Mouse (Mus musculus) spleen, postnatal 36 days (tissue): ENCODE data around the gene Prkcsh.

Experiments
- DNase-seq, 2 experiments: peaks; one replicate each; pipeline ENCODE4 v3.0.0; 2022; ENCODE audit warnings: low spot score in 2 of 2, mixed read lengths in 1 of 2

The Prkcsh gene

DNA sequence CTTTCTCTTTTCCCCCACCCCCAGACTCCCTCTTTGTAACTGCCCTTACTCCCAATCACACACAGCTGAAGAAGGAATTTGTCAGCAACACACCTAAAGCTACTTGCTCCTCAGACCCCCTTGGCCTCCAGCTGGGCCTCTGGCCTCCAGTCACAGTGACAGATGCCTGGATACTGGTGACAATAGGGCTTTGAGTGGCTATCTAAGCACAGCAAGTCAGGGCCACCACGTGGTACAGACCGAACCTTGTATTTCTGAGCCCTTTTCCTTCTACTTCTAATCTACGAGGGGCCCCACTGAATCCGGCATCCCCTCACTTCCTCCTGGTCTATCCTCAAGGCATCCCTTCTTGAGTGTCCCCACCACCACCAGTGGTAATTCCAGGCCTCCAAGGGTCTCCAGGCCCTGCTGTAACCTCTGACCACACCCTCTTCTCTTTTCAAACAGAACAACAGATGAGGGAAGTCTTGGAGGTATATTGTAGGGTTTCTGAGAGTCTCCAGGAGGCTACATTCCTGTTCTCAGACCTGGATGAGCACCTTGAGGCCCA is 47.2 kb downstream of the Prkcsh start:
- DNase-seq, result no peak

GRCm38 (mm10) chr9:22050351-22050889 is 47.8 kb downstream of the Prkcsh start:
- DNase-seq, result peak in 1 of 2 experiments; percentile 37

- no peak for DNase-seq
These were observed 48.8 kb downstream of the Prkcsh start for GRCm38 (mm10) chr9:22051161-22051957.

GRCm38 (mm10) chr9:22051958-22052254 is 49.3 kb downstream of the Prkcsh start, which contains the start of gene Elavl3:
Elavl3 (minus strand) TSS chr9:22052023.
- DNase-seq, result no peak

DNA sequence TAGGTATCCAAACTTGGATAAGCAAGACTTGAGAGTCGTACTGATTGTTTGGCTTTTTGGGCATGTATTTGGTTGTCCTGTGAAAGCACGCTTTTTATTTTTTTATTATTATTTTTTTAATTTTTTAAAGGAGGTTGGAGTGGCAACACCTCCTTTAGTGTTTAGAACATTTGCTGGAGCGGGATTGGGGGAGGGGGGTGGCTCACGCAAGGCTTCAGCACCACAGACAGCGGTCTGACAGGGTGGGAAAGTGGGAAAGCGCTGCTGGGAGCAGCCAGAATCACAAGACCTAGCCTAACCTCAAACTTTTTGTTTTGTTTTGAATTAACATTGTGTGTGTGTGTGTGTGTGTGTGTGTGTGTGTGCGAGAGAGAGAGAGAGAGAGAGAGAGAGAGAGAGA is 51.1 kb downstream of the Prkcsh start:
- DNase-seq, result no peak

GRCm38 (mm10) chr9:22054411-22055076 is 51.9 kb downstream of the Prkcsh start:
- peak; percentile 76 to 80 for DNase-seq

DNA sequence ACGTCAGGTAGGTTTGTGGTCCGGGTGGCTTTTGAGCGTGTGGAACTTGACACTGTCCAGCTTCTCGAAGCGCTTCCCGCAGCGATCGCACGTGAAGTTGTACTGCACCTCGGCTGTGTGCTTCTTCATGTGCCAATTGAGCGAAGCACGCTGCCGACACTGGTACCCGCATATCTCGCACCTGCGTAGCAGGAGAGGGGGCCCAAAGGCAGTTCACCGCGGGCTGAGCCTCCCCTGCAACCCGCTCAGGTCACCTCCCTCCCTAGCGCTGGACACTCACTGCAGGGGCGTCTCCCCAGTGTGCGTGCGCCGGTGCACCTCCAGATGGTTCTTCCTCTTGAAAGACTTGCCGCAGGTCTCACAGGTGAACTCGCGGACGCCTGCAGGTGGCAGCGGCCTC is 53.1 kb downstream of the Prkcsh start:
- no peak for DNase-seq

- DNase-seq, result no peak
These were observed 53.8 kb downstream of the Prkcsh start for GRCm38 (mm10) chr9:22056303-22056910.

DNA sequence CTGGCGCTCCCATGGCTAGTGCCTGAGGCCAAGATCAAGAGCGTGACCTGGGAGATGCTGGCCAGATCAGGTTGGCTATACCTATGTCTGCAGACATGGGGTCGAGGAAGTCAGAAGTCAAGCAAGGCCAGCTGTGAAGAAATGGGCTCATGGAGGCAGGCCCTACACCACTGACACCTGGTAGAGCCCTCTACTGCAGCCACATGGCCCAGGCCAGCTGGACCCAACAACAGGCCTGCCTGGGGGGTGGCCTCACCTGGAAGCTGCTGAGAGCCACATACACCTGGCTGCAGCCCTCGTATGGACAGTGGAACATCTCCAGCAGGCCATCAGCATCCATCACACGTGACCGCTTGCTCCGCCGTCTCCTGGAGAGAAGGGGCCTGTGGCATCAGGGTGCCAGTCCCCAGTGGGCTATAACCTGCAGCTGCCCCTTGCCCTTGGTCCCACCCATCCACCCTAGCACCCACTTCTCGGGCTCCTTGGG is 54.5 kb downstream of the Prkcsh start:
- no peak for DNase-seq

DNA sequence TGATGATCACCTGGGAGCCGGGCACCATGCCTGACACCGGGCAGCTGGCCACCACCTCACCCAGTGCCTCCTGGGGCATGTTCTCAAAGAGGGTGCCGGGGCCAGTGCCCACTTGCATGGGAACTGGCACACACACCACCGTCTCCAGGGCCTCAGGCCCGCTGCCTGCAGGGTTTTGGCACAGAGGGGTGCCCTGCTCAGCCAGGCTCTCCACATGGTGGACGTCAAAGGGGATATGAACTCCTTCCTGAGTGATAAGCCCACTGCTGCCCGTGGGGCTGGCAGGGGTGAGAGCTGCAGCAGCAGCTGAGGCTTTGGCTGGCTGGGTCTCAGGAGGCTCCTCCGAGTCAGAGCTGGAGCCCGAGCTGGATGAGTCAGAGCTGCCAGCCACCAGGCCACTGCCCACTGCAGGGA is 55.4 kb downstream of the Prkcsh start:
- no peak for DNase-seq

DNA sequence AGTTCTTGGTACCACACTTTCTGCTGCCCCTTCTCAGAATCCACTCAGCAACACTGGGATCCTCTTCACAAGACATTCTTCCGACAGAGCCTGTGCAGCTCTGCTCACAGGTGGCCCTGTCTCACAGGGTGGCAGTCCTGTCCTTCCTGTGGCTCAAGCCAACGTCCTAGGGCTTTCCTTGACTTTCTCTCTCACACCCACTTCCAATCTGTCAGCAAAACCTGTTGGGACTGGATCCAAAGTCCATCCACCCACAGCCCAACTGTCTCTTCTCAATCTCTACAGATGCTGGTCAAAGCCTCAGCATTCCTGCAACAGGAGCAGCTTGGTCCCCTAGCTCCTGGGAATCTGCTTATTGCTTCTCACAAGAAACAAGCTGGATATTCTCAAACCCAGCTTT is 58.7 kb downstream of the Prkcsh start:
- DNase-seq, result no peak
